Comparison of ENCODE assay signal across 14 mouse cellular contexts in the genomic region with DNA sequence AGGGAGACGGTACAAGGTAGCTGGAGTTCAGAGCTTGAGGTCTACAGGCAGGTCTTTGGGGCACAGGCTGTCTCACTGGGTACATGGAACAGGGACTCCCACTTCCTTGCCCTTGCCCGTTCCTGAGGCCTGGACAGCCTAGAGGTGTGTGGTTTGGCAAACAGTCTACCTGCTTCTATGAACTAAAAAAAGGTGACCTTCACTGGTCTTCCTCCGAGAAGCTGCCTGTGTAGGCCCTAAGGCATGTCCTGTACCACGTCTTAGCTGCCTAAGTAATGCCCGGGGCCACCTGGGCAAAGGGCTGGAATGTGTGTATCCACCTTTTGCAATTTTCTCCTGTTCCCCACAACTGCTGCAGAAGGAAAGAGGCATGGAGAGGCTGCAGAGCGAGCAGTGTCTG.
"Had no signal": no experiment of that assay in that cellular context is flagged by ENCODE, and none has a peak within 500 bp of the region (broad histone marks: within the 10 kb centered on the region; RNA-seq: fewer than 3 reads in every experiment).

No protein-coding gene starts in this region.

- H3K4me2 ChIP-seq: limb, embryonic 13.5 days; neural tube, embryonic 13.5 days had no signal

- DNase-seq: left cerebral cortex, postnatal 4 days; lung, adult 18-20 months; retina, postnatal 1 day; right cerebral cortex, postnatal 4 days; spleen, adult 18-20 months; thymus, adult 18-20 months; thymus, postnatal 14 days had no signal

- ATAC-seq: intestine, embryonic 16.5 days; midbrain, embryonic 16.5 days had no signal

- H3K9ac ChIP-seq: limb, embryonic 13.5 days; liver, embryonic 14.5 days; neural tube, embryonic 13.5 days had no signal

- H3K27ac ChIP-seq: layer of hippocampus, adult 2 months; limb, embryonic 13.5 days; liver, embryonic 14.5 days; midbrain, embryonic 10.5 days; neural tube, embryonic 13.5 days had no signal

- H3K27me3 ChIP-seq: limb, embryonic 13.5 days; neural tube, embryonic 13.5 days had no signal

- H3K9me3 ChIP-seq: limb, embryonic 13.5 days; neural tube, embryonic 13.5 days had no signal

- H3K4me3 ChIP-seq: layer of hippocampus, adult 2 months; limb, embryonic 13.5 days; midbrain, embryonic 10.5 days; neural tube, embryonic 13.5 days had no signal

- H3K4me1 ChIP-seq: neural tube, embryonic 13.5 days had no signal
